Mouse (Mus musculus): ENCODE results near the gene Tm9sf4. TPM values are rescaled to one million over a fixed set of nuclear protein-coding genes. Genes with fewer than 3 reads are reported as not detected.

Gene Tm9sf4
- polyA plus RNA-seq, 1 experiment from 2014 or later, result 88.1 TPM

DNA sequence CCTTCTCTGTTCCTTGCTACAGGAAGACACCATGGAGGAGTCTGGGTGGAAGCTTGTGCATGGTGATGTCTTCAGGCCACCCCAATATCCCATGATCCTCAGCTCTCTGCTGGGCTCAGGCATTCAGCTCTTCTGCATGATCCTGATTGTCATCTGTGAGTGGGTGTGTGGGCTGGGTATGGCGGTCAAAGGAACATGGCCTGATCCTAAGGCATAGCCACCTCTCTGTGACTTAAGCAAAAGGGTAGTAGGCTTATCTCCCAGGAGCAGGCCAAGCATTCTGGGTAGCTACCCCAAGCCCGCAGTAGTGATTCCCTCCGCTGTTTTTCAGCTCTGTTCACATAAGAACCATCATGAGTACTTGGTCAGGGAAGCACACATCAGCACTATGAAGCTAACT lies 33.2 kb downstream of the Tm9sf4 start:
- Histone ChIP-seq H3K27ac (ENCODE audit: low read depth, low read length) (no peak overlapping the region), H3K9ac (replicated peaks; ENCODE audit: low read depth, low read length) (no peak overlapping the region), H3K9me3 (ENCODE audit: control insufficient read depth, low read length) (no peaks in the 10 kb centered on the region), H3K36me3 (ENCODE audit: control insufficient read depth, insufficient read depth, low read length) (peaks cover 72% of the 10 kb centered on the region), H3K27me3 (ENCODE audit: control insufficient read depth, insufficient read depth, low read length) (no peaks in the 10 kb centered on the region), H3K4me1 (ENCODE audit: control insufficient read depth, insufficient read depth, low read length) (no peaks in the 10 kb centered on the region), H3K4me2 (ENCODE audit: low read depth, low read length) (no peak overlapping the region), H3K4me3 (ENCODE audit: low read depth, low read length) (no peak overlapping the region)
- 99% methylated on average over 3 of the region's 3 CpGs for WGBS
- no peak for ATAC-seq (ENCODE audit: low read depth)

- no peak overlapping the region for H3K4me2 ChIP-seq (ENCODE audit: low read depth, low read length)
- no peaks in the 10 kb centered on the region for H3K27me3 ChIP-seq (ENCODE audit: control insufficient read depth, insufficient read depth, low read length)
- H3K9me3 ChIP-seq (ENCODE audit: control insufficient read depth, low read length), result no peaks in the 10 kb centered on the region
- WGBS, result 80% methylated on average over 5 of the region's 5 CpGs
- H3K36me3 ChIP-seq (ENCODE audit: control insufficient read depth, insufficient read depth, low read length), result peaks cover 52% of the 10 kb centered on the region
- no peaks in the 10 kb centered on the region for H3K4me1 ChIP-seq (ENCODE audit: control insufficient read depth, insufficient read depth, low read length)
- H3K9ac ChIP-seq (replicated peaks; ENCODE audit: low read depth, low read length), result no peak overlapping the region
- no peak for ATAC-seq (ENCODE audit: low read depth)
- no peak overlapping the region for H3K4me3 ChIP-seq (ENCODE audit: low read depth, low read length)
- no peak overlapping the region for H3K27ac ChIP-seq (ENCODE audit: low read depth, low read length)
These were observed 37.4 kb downstream of the Tm9sf4 start for GRCm38 (mm10) chr2:153198485-153198884.

DNA sequence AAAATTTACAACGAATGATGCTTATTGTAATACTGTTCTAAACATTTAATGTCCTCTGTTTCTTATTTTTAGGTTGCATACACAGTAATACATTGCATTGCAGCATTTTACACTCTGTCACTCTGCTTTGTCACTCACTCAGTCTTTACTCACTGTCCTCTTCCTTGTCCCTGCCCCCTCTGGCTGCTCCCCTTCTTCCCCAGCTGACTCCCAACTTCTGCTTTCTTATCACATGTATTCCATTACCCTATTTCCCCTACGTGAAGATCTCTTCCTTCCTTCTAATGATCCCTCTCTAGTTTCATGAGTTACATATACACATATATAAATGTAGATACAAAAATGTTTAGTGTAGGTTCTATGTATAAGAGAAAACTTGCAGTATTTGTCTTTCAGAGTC lies 38.0 kb downstream of the Tm9sf4 start:
- ATAC-seq (ENCODE audit: low read depth), result no peak
- no peak overlapping the region for H3K4me2 ChIP-seq (ENCODE audit: low read depth, low read length)
- H3K27me3 ChIP-seq (ENCODE audit: control insufficient read depth, insufficient read depth, low read length), result no peaks in the 10 kb centered on the region
- no peak overlapping the region for H3K9ac ChIP-seq (replicated peaks; ENCODE audit: low read depth, low read length)
- peaks cover 55% of the 10 kb centered on the region for H3K36me3 ChIP-seq (ENCODE audit: control insufficient read depth, insufficient read depth, low read length)
- no peak overlapping the region for H3K4me3 ChIP-seq (ENCODE audit: low read depth, low read length)
- H3K4me1 ChIP-seq (ENCODE audit: control insufficient read depth, insufficient read depth, low read length), result no peaks in the 10 kb centered on the region
- 89% methylated on average over 2 of the region's 2 CpGs for WGBS
- H3K9me3 ChIP-seq (ENCODE audit: control insufficient read depth, low read length), result no peaks in the 10 kb centered on the region
- H3K27ac ChIP-seq (ENCODE audit: low read depth, low read length), result no peak overlapping the region

DNA sequence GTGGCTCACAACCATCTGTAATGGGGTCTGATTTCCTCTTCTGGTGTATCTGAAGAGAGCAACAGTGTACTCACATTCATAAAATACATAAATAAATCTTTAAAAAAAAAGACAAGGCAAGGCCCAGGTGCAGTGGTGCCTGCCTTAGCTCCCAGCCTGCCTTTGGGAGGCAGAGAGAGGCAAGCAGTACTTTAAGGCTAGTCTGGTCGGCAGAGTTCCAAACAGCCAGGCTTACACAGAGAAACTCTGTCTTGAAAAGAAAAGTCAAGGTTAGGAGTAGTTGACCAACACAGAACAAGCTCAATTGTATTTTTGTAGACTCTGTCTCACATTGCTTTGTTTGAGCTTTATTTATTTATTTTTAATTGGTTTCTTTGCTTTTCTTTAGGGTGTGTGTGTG lies 41.7 kb downstream of the Tm9sf4 start:
- Histone ChIP-seq H3K36me3 (ENCODE audit: control insufficient read depth, insufficient read depth, low read length) (peaks cover 54% of the 10 kb centered on the region), H3K4me2 (ENCODE audit: low read depth, low read length) (no peak overlapping the region), H3K27me3 (ENCODE audit: control insufficient read depth, insufficient read depth, low read length) (no peaks in the 10 kb centered on the region), H3K9ac (replicated peaks; ENCODE audit: low read depth, low read length) (no peak overlapping the region), H3K9me3 (ENCODE audit: control insufficient read depth, low read length) (no peaks in the 10 kb centered on the region), H3K4me1 (ENCODE audit: control insufficient read depth, insufficient read depth, low read length) (no peaks in the 10 kb centered on the region), H3K4me3 (ENCODE audit: low read depth, low read length) (no peak overlapping the region), H3K27ac (ENCODE audit: low read depth, low read length) (no peak overlapping the region)
- ATAC-seq (ENCODE audit: low read depth), result no peak
- WGBS, result 54% methylated on average over 1 of the region's 1 CpGs

GRCm38 (mm10) chr2:153208149-153208548 lies 47.0 kb downstream of the Tm9sf4 start:
- no peak overlapping the region for H3K4me3 ChIP-seq (ENCODE audit: low read depth, low read length)
- no peak overlapping the region for H3K4me2 ChIP-seq (ENCODE audit: low read depth, low read length)
- ATAC-seq (ENCODE audit: low read depth), result no peak
- no peak overlapping the region for H3K27ac ChIP-seq (ENCODE audit: low read depth, low read length)
- H3K4me1 ChIP-seq (ENCODE audit: control insufficient read depth, insufficient read depth, low read length), result no peaks in the 10 kb centered on the region
- no peaks in the 10 kb centered on the region for H3K27me3 ChIP-seq (ENCODE audit: control insufficient read depth, insufficient read depth, low read length)
- 97% methylated on average over 2 of the region's 2 CpGs for WGBS
- no peaks in the 10 kb centered on the region for H3K9me3 ChIP-seq (ENCODE audit: control insufficient read depth, low read length)
- H3K9ac ChIP-seq (replicated peaks; ENCODE audit: low read depth, low read length), result no peak overlapping the region
- H3K36me3 ChIP-seq (ENCODE audit: control insufficient read depth, insufficient read depth, low read length), result peaks cover 50% of the 10 kb centered on the region

DNA sequence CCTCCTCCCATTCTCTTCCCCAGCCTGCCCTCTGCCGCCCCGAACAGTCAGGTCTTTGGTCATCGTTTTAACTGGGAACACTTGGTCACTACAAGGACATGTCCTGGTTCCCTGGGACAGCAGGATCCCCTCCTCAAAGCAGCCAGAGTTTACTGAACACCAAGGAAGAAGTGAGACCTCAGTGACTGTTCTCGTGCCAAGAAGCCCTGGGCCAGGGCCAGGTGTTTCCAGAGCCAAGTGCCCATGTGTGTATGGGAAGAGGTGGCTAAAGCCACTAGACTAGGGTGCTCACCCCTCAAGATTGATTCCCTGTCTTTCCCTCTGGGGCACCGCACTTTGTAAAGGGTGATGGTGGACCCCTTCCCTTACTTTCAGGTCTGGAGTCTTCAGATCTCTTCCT lies 48.2 kb downstream of the Tm9sf4 start:
- no peaks in the 10 kb centered on the region for H3K4me1 ChIP-seq (ENCODE audit: control insufficient read depth, insufficient read depth, low read length)
- no peak overlapping the region for H3K4me3 ChIP-seq (ENCODE audit: low read depth, low read length)
- H3K27me3 ChIP-seq (ENCODE audit: control insufficient read depth, insufficient read depth, low read length), result no peaks in the 10 kb centered on the region
- no peaks in the 10 kb centered on the region for H3K9me3 ChIP-seq (ENCODE audit: control insufficient read depth, low read length)
- ATAC-seq (ENCODE audit: low read depth), result no peak
- H3K36me3 ChIP-seq (ENCODE audit: control insufficient read depth, insufficient read depth, low read length), result peaks cover 45% of the 10 kb centered on the region
- H3K4me2 ChIP-seq (ENCODE audit: low read depth, low read length), result no peak overlapping the region
- no peak overlapping the region for H3K27ac ChIP-seq (ENCODE audit: low read depth, low read length)
- no peak overlapping the region for H3K9ac ChIP-seq (replicated peaks; ENCODE audit: low read depth, low read length)
- WGBS, result 93% methylated on average over 5 of the region's 5 CpGs

DNA sequence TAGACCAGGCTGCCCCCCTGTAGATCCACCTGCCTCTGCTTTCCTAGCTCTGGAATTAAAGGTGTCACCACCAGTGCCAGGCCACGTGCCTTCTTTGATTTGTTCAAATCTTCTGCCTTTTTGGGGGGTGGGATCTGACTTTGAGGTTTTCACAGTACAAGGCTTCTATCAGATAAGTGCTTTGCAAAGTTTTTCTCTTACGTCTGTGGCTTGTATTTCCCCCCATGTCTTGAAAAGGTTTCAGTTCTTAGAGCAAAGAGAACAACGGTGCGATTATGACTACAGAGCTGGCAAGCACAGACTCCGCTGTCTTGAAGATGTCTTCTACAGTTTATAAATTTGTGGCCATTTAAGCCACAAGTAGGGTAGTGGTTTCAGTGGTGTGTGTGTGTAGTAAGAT lies 50.3 kb downstream of the Tm9sf4 start:
- no peak overlapping the region for H3K4me2 ChIP-seq (ENCODE audit: low read depth, low read length)
- no peak overlapping the region for H3K4me3 ChIP-seq (ENCODE audit: low read depth, low read length)
- H3K9ac ChIP-seq (replicated peaks; ENCODE audit: low read depth, low read length), result no peak overlapping the region
- no peaks in the 10 kb centered on the region for H3K9me3 ChIP-seq (ENCODE audit: control insufficient read depth, low read length)
- peaks cover 33% of the 10 kb centered on the region; the same call in 1 of the 2 replicates for H3K36me3 ChIP-seq (ENCODE audit: control insufficient read depth, insufficient read depth, low read length)
- no peak for ATAC-seq (ENCODE audit: low read depth)
- no peak overlapping the region for H3K27ac ChIP-seq (ENCODE audit: low read depth, low read length)
- H3K4me1 ChIP-seq (ENCODE audit: control insufficient read depth, insufficient read depth, low read length), result no peaks in the 10 kb centered on the region
- H3K27me3 ChIP-seq (ENCODE audit: control insufficient read depth, insufficient read depth, low read length), result no peaks in the 10 kb centered on the region
- WGBS, result 93% methylated on average over 5 of the region's 5 CpGs

- ATAC-seq (ENCODE audit: low read depth), result no peak
- no peak overlapping the region for H3K27ac ChIP-seq (ENCODE audit: low read depth, low read length)
- H3K4me2 ChIP-seq (ENCODE audit: low read depth, low read length), result no peak overlapping the region
- 94% methylated on average over 4 of the region's 4 CpGs for WGBS
- H3K4me1 ChIP-seq (ENCODE audit: control insufficient read depth, insufficient read depth, low read length), result no peaks in the 10 kb centered on the region
- H3K4me3 ChIP-seq (ENCODE audit: low read depth, low read length), result no peak overlapping the region
- peaks cover 19% of the 10 kb centered on the region; the same call in 1 of the 2 replicates for H3K36me3 ChIP-seq (ENCODE audit: control insufficient read depth, insufficient read depth, low read length)
- no peaks in the 10 kb centered on the region for H3K9me3 ChIP-seq (ENCODE audit: control insufficient read depth, low read length)
- H3K27me3 ChIP-seq (ENCODE audit: control insufficient read depth, insufficient read depth, low read length), result no peaks in the 10 kb centered on the region
- no peak overlapping the region for H3K9ac ChIP-seq (replicated peaks; ENCODE audit: low read depth, low read length)
These were observed 52.2 kb downstream of the Tm9sf4 start for GRCm38 (mm10) chr2:153213351-153213750.

DNA sequence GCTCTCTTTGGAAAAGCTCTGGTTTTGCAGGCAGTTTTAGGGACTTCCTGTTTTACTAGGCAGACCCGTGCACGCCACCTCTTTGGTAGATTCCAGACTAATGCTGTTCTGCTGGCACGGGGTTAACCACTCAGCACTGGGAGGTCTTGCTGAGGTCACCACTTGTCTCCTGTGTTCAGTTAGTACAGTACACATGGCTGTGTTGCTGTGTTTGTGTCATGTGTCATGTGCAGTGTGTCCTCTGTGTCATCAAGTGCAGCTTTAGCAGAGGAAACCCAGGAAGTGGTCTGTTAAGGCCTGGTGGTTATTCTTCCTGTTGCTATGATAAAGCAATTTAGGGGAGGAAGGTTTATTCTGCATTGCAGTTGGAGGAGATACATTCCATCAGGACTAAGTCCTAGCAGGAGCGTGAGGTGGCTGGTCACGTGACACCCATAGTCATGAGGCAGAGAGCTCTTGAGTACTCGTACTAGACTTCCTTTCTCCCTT lies 53.7 kb downstream of the Tm9sf4 start:
- Histone ChIP-seq H3K36me3 (ENCODE audit: control insufficient read depth, insufficient read depth, low read length) (peaks cover 6% of the 10 kb centered on the region; the same call in 1 of the 2 replicates), H3K4me3 (ENCODE audit: low read depth, low read length) (no peak overlapping the region), H3K4me1 (ENCODE audit: control insufficient read depth, insufficient read depth, low read length) (no peaks in the 10 kb centered on the region), H3K27me3 (ENCODE audit: control insufficient read depth, insufficient read depth, low read length) (no peaks in the 10 kb centered on the region), H3K9ac (replicated peaks; ENCODE audit: low read depth, low read length) (no peak overlapping the region), H3K4me2 (ENCODE audit: low read depth, low read length) (no peak overlapping the region), H3K27ac (ENCODE audit: low read depth, low read length) (no peak overlapping the region), H3K9me3 (ENCODE audit: control insufficient read depth, low read length) (no peaks in the 10 kb centered on the region)
- WGBS, result 85% methylated on average over 6 of the region's 6 CpGs
- no peak for ATAC-seq (ENCODE audit: low read depth)
